Mouse (Mus musculus) Patski (cell line): Measurements from ENCODE around the gene Dffa. TPM values are rescaled to one million over a fixed set of nuclear protein-coding genes. Genes with fewer than 3 reads are reported as not detected.

ENCODE experiments used
- ATAC-seq: fragments of 100-300 bp; one replicate; pipeline ENCODE4 v1.8.0; 2021
- CTCF ChIA-PET: fragments of 350-600 bp; sonication (Branson Sonifier 250); formaldehyde crosslinking; loops from one replicate; lab custom pipeline; 2022; ENCODE audit warnings: inconsistent platforms; lab: Charles Lee
- POLR2A ChIA-PET: fragments of 350-600 bp; sonication (Branson Sonifier 250); formaldehyde crosslinking; loops from one replicate; lab custom pipeline; 2022; ENCODE audit warnings: antibody characterized with exemption, inconsistent platforms; lab: Charles Lee
- DNase-seq: peaks from one replicate; pipeline ENCODE4 v3.0.0-alpha.2; 2011; ENCODE audit warnings: low read depth, low spot score
- H3K27me3 ChIP-seq: fragments of 371-371 bp; one replicate; pipeline ENCODE4 v1.5.1; 2021
- CTCF ChIP-seq: fragments of 100-300 bp; IDR thresholded peaks from one replicate; pipeline ENCODE4 v1.5.1; 2021
- in situ Hi-C: fragments of 300-500 bp; cut with MboI; formaldehyde crosslinking; loops from 3 replicates; pipeline ENCODE4 v1.11.1; 2018; ENCODE audit warnings: low pct_unique_long_range_greater_than_20kb, mixed read lengths
- polyA plus RNA-seq: library from polyadenylated mRNA; unstranded; gene quantifications from one replicate; pipeline ENCODE4 v1.2.3, GENCODE M21; 2021

Gene Dffa
- polyA plus RNA-seq, 1 experiment from 2014 or later, result 16.3 TPM

- TF ChIP-seq CTCF, result no peak
- CTCF ChIA-PET, result interaction anchor here (1.2 kb wide), 1 partner anchor 9 kb away, joined by 3 read pairs; the partner anchor contains the start of gene Cenps
- in situ Hi-C loops, result no loop called here
- no peak for DNase-seq
- POLR2A ChIA-PET, result no interaction called here
- ATAC-seq, result no peak
- H3K27me3 ChIP-seq, result no peaks in the 10 kb centered on the region
Observed at GRCm38 (mm10) chr4:149128467-149128866, 24.5 kb downstream of the Dffa start.

- CTCF ChIA-PET, result interaction anchor here (1.9 kb wide), 1 partner anchor 14 kb away, joined by 4 read pairs; no protein-coding TSS in a partner anchor
- POLR2A ChIA-PET, result no interaction called here
Observed at GRCm38 (mm10) chr4:149131021-149131752, 27.2 kb downstream of the Dffa start.

GRCm38 (mm10) chr4:149131789-149132565, 28.0 kb downstream of the Dffa start:
- ChIA-PET POLR2A (no interaction called here), CTCF (no interaction called here)
- DNase-seq (no peak), ATAC-seq (no peak)
- H3K27me3 ChIP-seq, result no peaks in the 10 kb centered on the region
- no peak for TF ChIP-seq CTCF
- in situ Hi-C loops, result no loop called here

More at GRCm38 (mm10) chr4:149131021-149131752, 27.2 kb downstream of the Dffa start:
- DNase-seq (no peak), ATAC-seq (no peak)
- TF ChIP-seq CTCF, result no peak
- in situ Hi-C loops, result no loop called here
- H3K27me3 ChIP-seq, result no peaks in the 10 kb centered on the region

- CTCF ChIA-PET, result interaction anchor here (1.5 kb wide), 1 partner anchor 56 kb away, joined by 4 read pairs; no protein-coding TSS in a partner anchor
- TF ChIP-seq CTCF, result no peak
- in situ Hi-C loops, result no loop called here
- no peak for DNase-seq
- ATAC-seq, result no peak
- POLR2A ChIA-PET, result no interaction called here
- H3K27me3 ChIP-seq, result no peaks in the 10 kb centered on the region
Observed at GRCm38 (mm10) chr4:149133395-149133794, 29.4 kb downstream of the Dffa start.

GRCm38 (mm10) chr4:149136116-149136850, 32.3 kb downstream of the Dffa start:
- ChIA-PET CTCF (interaction anchor here (1.0 to 1.5 kb wide), 2 partner anchors 8 to 59 kb away, joined by 3 to 8 read pairs; no protein-coding TSS in a partner anchor), POLR2A (no interaction called here)
- ATAC-seq, result no peak
- no peak for TF ChIP-seq CTCF
- in situ Hi-C loops, result loop anchor here (5.0 kb wide), 1 partner anchor 59 kb away; no protein-coding TSS in a partner anchor
- H3K27me3 ChIP-seq, result no peaks in the 10 kb centered on the region
- DNase-seq, result no peak

- in situ Hi-C loops, result loop anchor here (5.0 kb wide), 1 partner anchor 60 kb away; no protein-coding TSS in a partner anchor
- CTCF ChIA-PET, result interaction anchor here (1.0 to 1.5 kb wide), 2 partner anchors 9 to 60 kb away, joined by 3 to 8 read pairs; no protein-coding TSS in a partner anchor
- TF ChIP-seq CTCF, result peak; percentile 99
- ATAC-seq (peak; percentile 76), DNase-seq (peak; percentile 53)
- no peaks in the 10 kb centered on the region for H3K27me3 ChIP-seq
- POLR2A ChIA-PET, result no interaction called here
Observed at GRCm38 (mm10) chr4:149136982-149137770, 33.2 kb downstream of the Dffa start, which contains the start of gene Cenps. Cenps (minus strand) TSS chr4:149137629.

- DNase-seq (no peak), ATAC-seq (no peak)
- no peak for TF ChIP-seq CTCF
- ChIA-PET POLR2A (no interaction called here), CTCF (no interaction called here)
- no peaks in the 10 kb centered on the region for H3K27me3 ChIP-seq
- in situ Hi-C loops, result loop anchor here (5.0 kb wide), 1 partner anchor 61 kb away; no protein-coding TSS in a partner anchor
Observed at GRCm38 (mm10) chr4:149138515-149138914, 34.6 kb downstream of the Dffa start.

- ATAC-seq (no peak), DNase-seq (no peak)
- no peak for TF ChIP-seq CTCF
- no peaks in the 10 kb centered on the region for H3K27me3 ChIP-seq
- ChIA-PET POLR2A (no interaction called here), CTCF (interaction anchor here (1.2 to 1.7 kb wide), 6 partner anchors 12 to 176 kb away, joined by 4 to 9 read pairs (median 6); no protein-coding TSS in a partner anchor)
- in situ Hi-C loops, result loop anchor here (10.0 kb wide), 2 partner anchors 401 to 461 kb away; no protein-coding TSS in a partner anchor
Observed at GRCm38 (mm10) chr4:149143594-149143993, 39.6 kb downstream of the Dffa start.

GRCm38 (mm10) chr4:149144459-149144858, 40.5 kb downstream of the Dffa start:
- DNase-seq (no peak), ATAC-seq (no peak)
- ChIA-PET CTCF (interaction anchor here (0.6 to 1.7 kb wide), 19 partner anchors 11 to 301 kb away, joined by 3 to 9 read pairs (median 4); partner anchors contain the start of gene Kif1b), POLR2A (no interaction called here)
- TF ChIP-seq CTCF, result peak; percentile 68
- no peaks in the 10 kb centered on the region for H3K27me3 ChIP-seq
- in situ Hi-C loops, result loop anchor here (10.0 kb wide), 2 partner anchors 400 to 460 kb away; no protein-coding TSS in a partner anchor
